In genomic region chr2:128284822-128285421, GRCm38 (mm10) we compare ENCODE assay signal across 8 mouse cellular contexts.
DNase-seq lines count a peak whose midpoint lies in the region; ATAC-seq and TF ChIP-seq lines count a peak whose summit lies in the region.

No protein-coding gene starts in this region.

- ATAC-seq in liver, embryonic 12.5 days, result no peak
- 0 out of 2 replicates have a peak, but pooled peaks have one; percentile 43 for ATAC-seq in embryonic facial prominence, embryonic 13.5 days (ENCODE audit: insufficient number of reproducible peaks, insufficient read depth, low FRiP score, low TSS enrichment, low read depth)
- ATAC-seq in heart, embryonic 12.5 days (ENCODE audit: insufficient number of reproducible peaks, low FRiP score), result peak; percentile 80
- ATAC-seq in lung, embryonic 14.5 days (ENCODE audit: insufficient read depth), result peak; percentile 95
- ATAC-seq in activated CD4-positive, CD25-positive, alpha-beta regulatory T cell, adult 4 months, result no peak

- DNase-seq in liver, result peak; percentile 61
- DNase-seq in kidney, postnatal 25 days, result peak; percentile 88 to 90
- DNase-seq in lung, embryonic 14.5 days, result peak; percentile 97
- DNase-seq in right cerebral cortex, adult 18-20 months, result peak; percentile 56

- no peaks in the 10 kb centered on the region for H3K27me3 ChIP-seq in liver, embryonic 12.5 days (replicated peaks)
- H3K27me3 ChIP-seq in embryonic facial prominence, embryonic 13.5 days, result no peaks in the 10 kb centered on the region
- no peaks in the 10 kb centered on the region for H3K27me3 ChIP-seq in heart, embryonic 12.5 days (replicated peaks)
- no peaks in the 10 kb centered on the region for H3K27me3 ChIP-seq in lung, embryonic 14.5 days (ENCODE audit: insufficient read depth, low read length)

- no peak overlapping the region for H3K27ac ChIP-seq in liver, embryonic 12.5 days
- H3K27ac ChIP-seq in embryonic facial prominence, embryonic 13.5 days, result no peak overlapping the region
- H3K27ac ChIP-seq in heart, embryonic 12.5 days (ENCODE audit: poor library complexity, severe bottlenecking), result peak overlapping the region; percentile 7; the same call in 1 of the 2 replicates
- H3K27ac ChIP-seq in lung, embryonic 14.5 days (ENCODE audit: low read depth), result 0 out of 2 replicates have a peak overlapping the region, but pooled peaks have one; percentile 60

- no peaks in the 10 kb centered on the region for H3K36me3 ChIP-seq in liver, embryonic 12.5 days
- H3K36me3 ChIP-seq in embryonic facial prominence, embryonic 13.5 days, result no peaks in the 10 kb centered on the region
- no peaks in the 10 kb centered on the region for H3K36me3 ChIP-seq in heart, embryonic 12.5 days
- H3K36me3 ChIP-seq in lung, embryonic 14.5 days (ENCODE audit: insufficient read depth), result no peaks in the 10 kb centered on the region

- 62% methylated on average over 7 of the region's 7 CpGs for WGBS in liver, embryonic 12.5 days (ENCODE audit: insufficient replicate concordance)
- 73% methylated on average over 7 of the region's 7 CpGs for WGBS in embryonic facial prominence, embryonic 13.5 days
- WGBS in heart, embryonic 12.5 days, result 52% methylated on average over 7 of the region's 7 CpGs
- WGBS in lung, embryonic 14.5 days, result 40% methylated on average over 7 of the region's 7 CpGs

- no peak overlapping the region for H3K4me2 ChIP-seq in liver, embryonic 12.5 days
- H3K4me2 ChIP-seq in embryonic facial prominence, embryonic 13.5 days, result no peak overlapping the region
- H3K4me2 ChIP-seq in heart, embryonic 12.5 days, result no peak overlapping the region
- no peak overlapping the region for H3K4me2 ChIP-seq in lung, embryonic 14.5 days

- H3K9ac ChIP-seq in liver, embryonic 12.5 days, result no peak overlapping the region
- H3K9ac ChIP-seq in embryonic facial prominence, embryonic 13.5 days, result no peak overlapping the region
- no peak overlapping the region for H3K9ac ChIP-seq in heart, embryonic 12.5 days
- no peak overlapping the region for H3K9ac ChIP-seq in lung, embryonic 14.5 days

- no peaks in the 10 kb centered on the region for H3K4me1 ChIP-seq in liver, embryonic 12.5 days
- peaks cover 16% of the 10 kb centered on the region for H3K4me1 ChIP-seq in embryonic facial prominence, embryonic 13.5 days
- peaks cover 36% of the 10 kb centered on the region for H3K4me1 ChIP-seq in heart, embryonic 12.5 days (replicated peaks)
- peaks cover 13% of the 10 kb centered on the region; the same call in 1 of the 2 replicates for H3K4me1 ChIP-seq in lung, embryonic 14.5 days (ENCODE audit: insufficient read depth)

- H3K9me3 ChIP-seq in liver, embryonic 12.5 days (replicated peaks), result no peaks in the 10 kb centered on the region
- no peaks in the 10 kb centered on the region for H3K9me3 ChIP-seq in embryonic facial prominence, embryonic 13.5 days
- no peaks in the 10 kb centered on the region for H3K9me3 ChIP-seq in heart, embryonic 12.5 days (replicated peaks)
- H3K9me3 ChIP-seq in lung, embryonic 14.5 days (ENCODE audit: low read depth, low read length), result no peaks in the 10 kb centered on the region

- TF ChIP-seq CTCF in lung, embryonic 14.5 days (IDR thresholded peaks at IDR 0.05; ENCODE audit: low read depth), result 0 out of 2 replicates have a peak, but pooled peaks have one; percentile 10

- no peak overlapping the region for H3K4me3 ChIP-seq in liver, embryonic 12.5 days
- H3K4me3 ChIP-seq in embryonic facial prominence, embryonic 13.5 days, result no peak overlapping the region
- H3K4me3 ChIP-seq in heart, embryonic 12.5 days, result no peak overlapping the region
- H3K4me3 ChIP-seq in lung, embryonic 14.5 days (ENCODE audit: low read depth, low read length), result no peak overlapping the region

Comparison
In these comparisons a context has a peak if more than half of its experiments do, and no peak if none do; other contexts are left out.
1. ATAC-seq: peak in embryonic facial prominence, embryonic 13.5 days (single experiment), heart, embryonic 12.5 days (single experiment) and lung, embryonic 14.5 days (single experiment); none in liver, embryonic 12.5 days (single experiment) and activated CD4-positive, CD25-positive, alpha-beta regulatory T cell, adult 4 months (single experiment).
2. H3K27ac ChIP-seq: peak in heart, embryonic 12.5 days (single experiment) and lung, embryonic 14.5 days (single experiment); none in liver, embryonic 12.5 days (single experiment) and embryonic facial prominence, embryonic 13.5 days (single experiment).
3. Peak in every context shown above with its lines, with median percentiles within 50 percentile points of each other: DNase-seq.